Mouse (Mus musculus) limb, embryonic 14.5 days (tissue): Measurements from ENCODE around the gene Ddx41. TPM values are rescaled to one million over a fixed set of nuclear protein-coding genes. Genes with fewer than 3 reads are reported as not detected.
"Not testable (repeated sequence)": the region's sequence is repeated elsewhere in the genome, so short reads cannot be mapped to it uniquely, and the experiment has no call there.

Experiments used
- ATAC-seq: fragments of 200-750 bp; cut with Nextera tagmentation; 2 replicates; pipeline ENCODE4 v1.8.0; 2017; ENCODE audit warnings: low read depth, moderate number of reproducible peaks, moderate TSS enrichment; ENCODE audit not compliant: low FRiP score
- DNase-seq: peaks from one replicate; pipeline ENCODE4 v3.0.0-alpha.2; 2015; ENCODE audit warnings: low spot score
- H3K27ac ChIP-seq: fragments of 300-500 bp; sonication (generic); replicated peaks from 2 replicates; pipeline ENCODE4 v1.5.1; 2014; ENCODE audit warnings: low read depth, mild to moderate bottlenecking, low read length, moderate library complexity, mixed read lengths
- H3K27me3 ChIP-seq: fragments of 300-500 bp; sonication (generic); 2 replicates; pipeline ENCODE4 v1.6.1; 2014; ENCODE audit warnings: low read length, mixed read lengths; ENCODE audit not compliant: control insufficient read depth, insufficient read depth
- H3K36me3 ChIP-seq: fragments of 300-500 bp; sonication (generic); 2 replicates; pipeline ENCODE4 v1.6.1; 2014; ENCODE audit warnings: mild to moderate bottlenecking, low read length, moderate library complexity, mixed read lengths; ENCODE audit not compliant: control insufficient read depth, insufficient read depth
- H3K4me1 ChIP-seq: fragments of 300-500 bp; sonication (generic); 2 replicates; pipeline ENCODE4 v1.6.1; 2014; ENCODE audit warnings: antibody characterized with exemption, low read length, mixed read lengths; ENCODE audit not compliant: control insufficient read depth, insufficient read depth
- H3K4me2 ChIP-seq: fragments of 300-500 bp; sonication (generic); replicated peaks from 2 replicates; pipeline ENCODE4 v1.6.1; 2014; ENCODE audit warnings: low read depth, mild to moderate bottlenecking, low read length, moderate library complexity; ENCODE audit not compliant: severe bottlenecking
- H3K4me3 ChIP-seq: fragments of 300-500 bp; sonication (generic); replicated peaks from 2 replicates; pipeline ENCODE4 v1.5.1; 2014; ENCODE audit warnings: low read length
- H3K9ac ChIP-seq: fragments of 300-500 bp; sonication (generic); 2 replicates; pipeline ENCODE4 v1.6.1; 2014; ENCODE audit warnings: mild to moderate bottlenecking, low read depth, low read length, moderate library complexity; ENCODE audit not compliant: severe bottlenecking
- H3K9me3 ChIP-seq: fragments of 300-500 bp; sonication (generic); 2 replicates; pipeline ENCODE4 v1.6.1; 2016; ENCODE audit warnings: low read length; ENCODE audit not compliant: control insufficient read depth
- POLR2A ChIP-seq: fragments of 200-500 bp; IDR thresholded peaks from 2 replicates; pipeline ENCODE4 v1.8.0; 2012; ENCODE audit warnings: inconsistent platforms, mild to moderate bottlenecking, moderate library complexity, borderline replicate concordance; ENCODE audit not compliant: insufficient read depth, insufficient read length; ENCODE audit errors: extremely low read depth
- WGBS: fragments of 180-500 bp; shearing (Covaris S2); extraction: QIAGEN DNeasy Blood & Tissue Kit; methylation state at CpG from one replicate; pipeline ENCODE4 v1.1.7; 2014; 5-methylcytosine and 5-hydroxymethylcytosine counted together
- polyA plus RNA-seq, 2 experiments: library from polyadenylated mRNA; depleted of rRNA in 1 of 2; stranded (reverse) in 1 of 2; unstranded in 1 of 2; fragments of >200 nt; fragmentation: Nextera tagmentation in 1 of 2; extraction: Ambion mirVana in 1 of 2; gene quantifications; 2 replicates each; pipeline versions ENCODE4 v1.2.1 to v1.2.3; 2012 to 2014

Ddx41 gene
- polyA plus RNA-seq, 2 experiments, result 59.9 to 92.6 TPM

- Histone ChIP-seq H3K36me3 (peaks cover 7% of the 10 kb centered on the region), H3K4me1 (peaks cover 14% of the 10 kb centered on the region), H3K9ac (no peak within 1 kb of the TSS), H3K27ac (no peak within 1 kb of the TSS), H3K9me3 (no peaks in the 10 kb centered on the region; the same call in 1 of the 2 replicates), H3K4me3 (no peak within 1 kb of the TSS), H3K4me2 (no peak within 1 kb of the TSS), H3K27me3 (no peaks in the 10 kb centered on the region)
- WGBS, result 99% methylated on average over 2 of the region's 2 CpGs
- ATAC-seq (no peak), DNase-seq (no peak)
- TF ChIP-seq POLR2A, result no peak
These were observed 37.0 kb upstream of the Ddx41 start, which contains the start of gene Tmed9 for GRCm38 (mm10) chr13:55573432-55573831. Gene Tmed9 (plus strand): TSS chr13:55573732.

DNA sequence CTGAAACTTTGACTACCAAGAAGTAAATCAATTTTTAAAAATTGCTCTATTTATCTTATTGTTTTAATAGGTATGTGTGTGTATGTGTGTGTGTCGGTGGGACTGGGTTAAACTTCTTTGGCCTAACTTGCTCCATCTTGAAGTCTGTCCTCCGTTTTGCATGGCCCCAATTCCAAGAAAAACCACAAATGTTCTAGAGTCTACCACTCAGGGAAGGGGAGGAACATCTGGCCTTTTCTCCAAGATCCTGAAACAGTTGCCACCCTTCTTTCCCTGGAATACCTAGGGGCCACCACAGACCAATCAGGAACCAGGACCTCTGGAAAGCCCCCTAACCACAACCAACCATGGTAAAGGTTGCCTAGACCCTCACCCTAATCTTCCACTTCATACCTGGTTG, 35.5 kb upstream of the Ddx41 start:
- Histone ChIP-seq H3K36me3 (peaks cover 20% of the 10 kb centered on the region), H3K4me2 (peak overlapping the region; percentile 92; the same call in 1 of the 2 replicates), H3K9me3 (no peaks in the 10 kb centered on the region), H3K9ac (no peak overlapping the region), H3K4me1 (peaks cover 14% of the 10 kb centered on the region), H3K27ac (no peak overlapping the region), H3K27me3 (no peaks in the 10 kb centered on the region), H3K4me3 (no peak overlapping the region)
- no peak for DNase-seq
- no peak for ATAC-seq
- 75% methylated on average over 2 of the region's 2 CpGs for WGBS
- TF ChIP-seq POLR2A, result no peak

DNA sequence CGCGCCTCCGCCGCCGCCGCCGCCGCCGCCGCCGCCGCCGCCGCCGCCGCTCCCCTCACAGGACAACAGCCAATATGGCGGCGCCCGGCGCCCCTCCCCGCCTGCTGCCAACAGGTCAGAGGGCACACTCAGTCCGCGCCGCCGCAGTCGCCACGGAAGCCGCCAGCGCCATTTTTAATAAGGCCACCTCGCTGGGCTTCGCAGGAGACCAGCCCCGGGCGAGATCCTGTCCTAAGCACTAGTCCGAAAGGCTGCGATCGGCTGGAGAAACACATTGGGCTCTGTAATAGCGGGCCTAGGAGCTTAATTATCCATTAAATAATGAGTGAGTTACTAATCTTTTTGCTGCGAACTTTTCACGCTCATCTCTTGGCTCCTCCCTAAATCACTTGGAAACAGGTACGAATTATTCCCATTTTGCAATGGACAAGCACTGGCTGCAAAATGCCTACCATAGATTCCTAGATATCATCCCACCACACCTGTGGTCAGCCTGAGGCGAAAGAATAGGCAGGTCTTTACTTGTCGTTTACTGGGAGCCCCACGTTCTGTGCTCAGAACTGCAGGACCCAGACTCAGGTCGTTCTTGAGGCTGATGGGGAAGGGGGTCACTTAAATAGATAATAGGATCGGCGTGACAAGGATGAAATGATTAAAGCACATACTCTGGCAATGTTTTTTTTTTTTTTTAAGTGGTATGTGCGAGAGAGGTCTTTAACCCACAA, 34.7 kb upstream of the Ddx41 start, which contains the start of gene Fam193b:
Gene Fam193b, minus strand, starts transcription at position 94 of the 725 bp plus-strand sequence.
- Histone ChIP-seq H3K9ac (peak within 1 kb of the TSS; percentile 92), H3K4me1 (peaks cover 14% of the 10 kb centered on the region), H3K36me3 (peaks cover 24% of the 10 kb centered on the region), H3K9me3 (no peaks in the 10 kb centered on the region), H3K4me2 (peak within 1 kb of the TSS; percentile 92), H3K27me3 (no peaks in the 10 kb centered on the region), H3K4me3 (peak within 1 kb of the TSS; percentile 92), H3K27ac (peak within 1 kb of the TSS; percentile 94)
- DNase-seq (peak; percentile 92), ATAC-seq (peak; percentile 92)
- TF ChIP-seq POLR2A, result no peak
- WGBS, result 4% methylated on average over 26 of the region's 47 CpGs

- H3K36me3 ChIP-seq, result peaks cover 26% of the 10 kb centered on the region
- peaks cover 14% of the 10 kb centered on the region for H3K4me1 ChIP-seq
- 1% methylated on average over 27 of the region's 47 CpGs for WGBS
- peak; percentile 16 for DNase-seq
- peak overlapping the region; percentile 92 for H3K4me3 ChIP-seq
- no peaks in the 10 kb centered on the region for H3K27me3 ChIP-seq
- no peak for TF ChIP-seq POLR2A
- no peaks in the 10 kb centered on the region for H3K9me3 ChIP-seq
- H3K27ac ChIP-seq, result peak overlapping the region; percentile 94
- H3K9ac ChIP-seq, result peak overlapping the region; percentile 92
- peak overlapping the region; percentile 92 for H3K4me2 ChIP-seq
- ATAC-seq, result peak; percentile 64
These were observed 34.0 kb upstream of the Ddx41 start for GRCm38 (mm10) chr13:55570286-55570973.

DNA sequence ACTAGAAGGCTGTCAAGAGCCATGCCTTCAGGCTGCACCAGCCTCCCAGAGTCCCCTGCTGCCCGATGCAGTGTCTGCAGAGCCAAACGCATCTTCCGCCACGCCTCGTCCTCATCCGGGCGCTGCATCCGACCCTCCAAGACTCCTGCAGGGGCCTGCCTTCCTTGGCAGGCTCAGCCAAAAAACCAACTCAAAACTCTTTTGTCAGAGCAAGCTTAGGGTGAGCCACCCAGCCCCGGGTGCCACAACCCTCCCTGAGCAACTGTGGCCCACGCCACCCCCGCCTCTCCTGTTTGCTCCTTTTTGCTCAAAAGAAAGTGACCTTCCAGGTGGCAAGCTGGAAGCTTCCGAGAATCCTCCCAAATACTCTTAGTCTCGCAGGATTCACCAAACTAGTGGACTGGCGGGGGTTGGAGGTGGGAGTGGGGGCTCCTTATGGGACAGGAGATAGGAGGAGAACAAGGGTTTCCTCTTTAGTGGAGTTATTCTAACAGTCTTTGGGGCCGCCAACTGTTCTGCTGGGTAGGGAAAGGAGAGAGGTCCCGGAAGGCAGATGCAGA, 33.3 kb upstream of the Ddx41 start:
- Histone ChIP-seq H3K9me3 (no peaks in the 10 kb centered on the region), H3K9ac (peak overlapping the region; percentile 92), H3K4me3 (peak overlapping the region; percentile 92), H3K4me1 (peaks cover 14% of the 10 kb centered on the region), H3K36me3 (peaks cover 26% of the 10 kb centered on the region), H3K27me3 (no peaks in the 10 kb centered on the region), H3K4me2 (peak overlapping the region; percentile 92), H3K27ac (peak overlapping the region; percentile 94)
- no peak for TF ChIP-seq POLR2A
- ATAC-seq, result no peak; the same call in 1 of the 2 replicates
- 7% methylated on average over 16 of the region's 16 CpGs for WGBS
- DNase-seq, result no peak

GRCm38 (mm10) chr13:55568524-55568923, 32.1 kb upstream of the Ddx41 start:
- not testable (repeated sequence) for DNase-seq, H3K27me3 ChIP-seq, H3K9ac ChIP-seq, H3K4me2 ChIP-seq, ATAC-seq, H3K9me3 ChIP-seq, H3K4me3 ChIP-seq, H3K27ac ChIP-seq
- 92% methylated on average over 4 of the region's 4 CpGs for WGBS
- Histone ChIP-seq H3K36me3 (peaks cover 29% of the 10 kb centered on the region), H3K4me1 (peaks cover 14% of the 10 kb centered on the region)
